Mouse (Mus musculus) thymus, adult 2 months (tissue): ENCODE results near the gene Ccdc188. TPM values are rescaled to one million over a fixed set of nuclear protein-coding genes. Genes with fewer than 3 reads are reported as not detected.

Source experiments
- DNase-seq: peaks from one replicate; pipeline ENCODE4 v3.0.0; 2021
- H3K27ac ChIP-seq: fragments of 200-500 bp; 2 replicates; pipeline ENCODE4 v1.5.1; 2012; ENCODE audit warnings: low read length, control low read depth; ENCODE audit not compliant: control insufficient read depth, insufficient read depth
- H3K27me3 ChIP-seq: fragments of 200-500 bp; 2 replicates; pipeline ENCODE4 v1.6.1; 2012; ENCODE audit warnings: mild to moderate bottlenecking, low read length, moderate library complexity, mixed read lengths; ENCODE audit not compliant: control insufficient read depth, insufficient read depth
- H3K36me3 ChIP-seq: fragments of 200-500 bp; 2 replicates; pipeline ENCODE4 v1.6.1; 2012; ENCODE audit warnings: mild to moderate bottlenecking, low read length, moderate library complexity; ENCODE audit not compliant: control insufficient read depth, insufficient read depth
- H3K4me1 ChIP-seq: fragments of 200-500 bp; replicated peaks from 2 replicates; pipeline ENCODE4 v1.6.1; 2012; ENCODE audit warnings: low read length; ENCODE audit not compliant: control insufficient read depth, insufficient read depth
- H3K4me3 ChIP-seq: fragments of 200-500 bp; 2 replicates; pipeline ENCODE4 v1.5.1; 2012; ENCODE audit warnings: mild to moderate bottlenecking, low read length, control low read depth, moderate library complexity; ENCODE audit not compliant: control insufficient read depth, insufficient read depth
- CTCF ChIP-seq: fragments of 200-500 bp; IDR thresholded peaks from 2 replicates; pipeline ENCODE4 v1.5.1; 2012; ENCODE audit warnings: mild to moderate bottlenecking, control low read depth, low read length, moderate library complexity, borderline replicate concordance; ENCODE audit not compliant: control insufficient read depth, poor library complexity, insufficient read depth; ENCODE audit errors: extremely low read depth
- POLR2A ChIP-seq: fragments of 200-500 bp; IDR thresholded peaks from 2 replicates; pipeline ENCODE4 v1.6.1; 2012; ENCODE audit warnings: mild to moderate bottlenecking, low read length, control low read depth, moderate library complexity; ENCODE audit not compliant: control insufficient read depth, poor library complexity, insufficient read depth; ENCODE audit errors: extremely low read depth
- WGBS: fragments of 180-500 bp; shearing (Covaris S2); methylation state at CpG from one replicate; pipeline ENCODE4 v1.1.7; 2018; 5-methylcytosine and 5-hydroxymethylcytosine counted together
- polyA plus RNA-seq: library from polyadenylated mRNA; depleted of rRNA; stranded (reverse); fragments of >200 nt; gene quantifications from 2 replicates; pipeline ENCODE4 v1.2.3, GENCODE M21; 2012

The Ccdc188 gene
- polyA plus RNA-seq, 1 experiment: 0.08 TPM

DNA sequence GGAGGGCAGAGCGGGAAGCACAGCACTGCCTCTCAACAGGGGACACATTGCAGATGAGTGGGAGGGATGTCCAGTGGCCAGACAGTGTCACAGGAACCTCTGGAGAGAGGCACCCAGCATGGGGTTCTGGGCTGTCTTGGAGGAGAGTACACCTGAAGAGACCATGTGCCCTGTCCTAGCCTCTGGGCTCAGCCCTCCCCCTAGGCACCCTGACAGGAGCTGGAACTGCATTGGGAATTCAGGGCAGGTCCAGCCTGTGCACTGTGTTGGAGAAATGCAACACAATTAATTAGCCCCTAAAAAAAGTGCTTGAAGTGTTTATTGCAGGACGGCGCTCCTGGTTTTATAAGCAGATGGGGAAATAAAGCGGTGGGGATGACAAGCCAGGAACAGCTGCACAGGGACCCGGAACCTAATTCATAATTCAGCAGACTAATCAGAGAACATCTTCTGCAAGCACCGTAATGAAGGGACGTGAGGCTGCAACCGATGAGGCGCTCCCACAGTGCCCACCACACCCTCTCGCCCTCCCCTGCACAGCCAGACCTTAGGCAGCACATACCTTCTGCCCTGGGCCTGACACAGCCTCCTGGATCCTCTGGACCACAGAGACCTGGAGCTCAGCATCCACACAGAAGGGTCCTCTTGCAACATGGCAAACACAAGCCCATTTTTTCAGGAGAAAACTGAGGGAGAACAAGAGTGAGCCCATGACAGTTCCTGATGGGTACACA, 19.1 kb upstream of the Ccdc188 start:
- no peak overlapping the region for H3K27ac ChIP-seq
- H3K36me3 ChIP-seq: no peaks in the 10 kb centered on the region
- no peak for DNase-seq
- TF ChIP-seq CTCF (no peak), POLR2A (no peak)
- no peaks in the 10 kb centered on the region for H3K4me1 ChIP-seq
- H3K4me3 ChIP-seq: no peak overlapping the region
- WGBS: 93% methylated on average over 10 of the region's 10 CpGs
- no peaks in the 10 kb centered on the region for H3K27me3 ChIP-seq

DNA sequence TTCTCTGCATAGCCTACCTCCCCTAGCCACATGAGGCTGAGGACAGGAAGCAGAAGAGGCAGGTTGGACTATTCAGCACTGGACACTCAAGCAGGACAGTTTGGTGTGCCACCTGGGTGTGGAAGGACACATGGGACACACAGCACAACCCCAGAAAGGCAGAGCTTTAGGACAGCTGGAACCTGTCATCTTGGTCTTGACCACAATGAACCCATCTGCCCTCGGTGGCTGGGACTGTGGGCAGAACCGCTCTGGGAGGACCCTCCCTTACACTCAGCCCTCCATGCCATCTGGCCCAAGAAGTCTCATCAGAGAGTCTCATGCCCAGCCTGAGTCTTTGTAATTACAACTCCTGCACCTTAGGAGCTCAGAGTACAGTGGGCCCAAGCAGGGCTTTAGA, 17.6 kb upstream of the Ccdc188 start:
- Histone ChIP-seq H3K4me1 (no peaks in the 10 kb centered on the region), H3K27me3 (no peaks in the 10 kb centered on the region), H3K36me3 (no peaks in the 10 kb centered on the region), H3K4me3 (no peak overlapping the region), H3K27ac (no peak overlapping the region)
- 50% methylated on average over 2 of the region's 2 CpGs for WGBS
- no peak for DNase-seq
- TF ChIP-seq CTCF (no peak), POLR2A (no peak)

DNA sequence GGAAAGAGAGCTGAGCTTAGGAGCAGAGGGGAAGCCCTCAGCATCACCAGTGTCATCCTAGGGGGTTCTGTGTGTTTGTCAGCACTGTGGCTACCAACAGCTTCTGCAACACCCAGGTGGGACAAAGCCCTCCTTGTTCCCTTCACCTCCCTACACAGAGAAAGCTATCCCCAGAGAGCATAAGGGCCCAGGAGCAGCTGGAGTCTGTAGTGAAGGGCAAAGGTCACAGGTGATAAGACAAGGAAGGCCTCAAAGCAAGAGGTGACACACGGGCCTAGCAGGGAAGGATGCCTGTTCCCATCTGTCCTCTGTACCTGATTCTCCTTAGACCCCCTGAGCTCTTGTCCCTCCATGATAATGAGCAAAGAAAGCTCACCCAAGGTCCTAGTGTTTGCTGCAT, 16.1 kb upstream of the Ccdc188 start:
- DNase-seq: no peak
- WGBS: 83% methylated on average over 1 of the region's 1 CpGs
- Histone ChIP-seq H3K27ac (no peak overlapping the region), H3K4me1 (no peaks in the 10 kb centered on the region), H3K27me3 (no peaks in the 10 kb centered on the region), H3K36me3 (no peaks in the 10 kb centered on the region), H3K4me3 (no peak overlapping the region)
- no peak for TF ChIP-seq POLR2A
- no peak for TF ChIP-seq CTCF

DNA sequence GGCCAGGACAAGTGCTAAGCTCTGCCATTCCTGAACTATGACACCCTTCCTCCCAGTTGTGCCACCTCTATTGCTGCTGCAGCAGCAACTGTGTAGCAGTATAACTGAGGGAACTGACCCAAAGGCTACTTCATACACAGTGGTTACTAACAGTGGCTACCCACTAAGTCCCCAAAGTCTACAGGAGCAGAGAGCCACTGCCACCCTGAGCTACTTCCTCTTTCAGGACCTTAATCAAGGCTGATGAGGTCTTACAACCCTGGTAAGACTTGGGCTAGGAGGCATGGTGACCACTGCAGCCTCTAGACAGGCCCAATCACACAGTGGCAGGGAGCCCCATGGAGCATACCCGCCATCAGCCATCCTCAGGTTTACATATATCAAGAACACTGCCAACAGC, 15.6 kb upstream of the Ccdc188 start:
- H3K36me3 ChIP-seq: no peaks in the 10 kb centered on the region
- H3K4me1 ChIP-seq: no peaks in the 10 kb centered on the region
- no peak overlapping the region for H3K4me3 ChIP-seq
- no peak overlapping the region for H3K27ac ChIP-seq
- H3K27me3 ChIP-seq: no peaks in the 10 kb centered on the region
- TF ChIP-seq POLR2A (no peak), CTCF (no peak)
- WGBS: 95% methylated on average over 1 of the region's 1 CpGs
- DNase-seq: no peak

DNA sequence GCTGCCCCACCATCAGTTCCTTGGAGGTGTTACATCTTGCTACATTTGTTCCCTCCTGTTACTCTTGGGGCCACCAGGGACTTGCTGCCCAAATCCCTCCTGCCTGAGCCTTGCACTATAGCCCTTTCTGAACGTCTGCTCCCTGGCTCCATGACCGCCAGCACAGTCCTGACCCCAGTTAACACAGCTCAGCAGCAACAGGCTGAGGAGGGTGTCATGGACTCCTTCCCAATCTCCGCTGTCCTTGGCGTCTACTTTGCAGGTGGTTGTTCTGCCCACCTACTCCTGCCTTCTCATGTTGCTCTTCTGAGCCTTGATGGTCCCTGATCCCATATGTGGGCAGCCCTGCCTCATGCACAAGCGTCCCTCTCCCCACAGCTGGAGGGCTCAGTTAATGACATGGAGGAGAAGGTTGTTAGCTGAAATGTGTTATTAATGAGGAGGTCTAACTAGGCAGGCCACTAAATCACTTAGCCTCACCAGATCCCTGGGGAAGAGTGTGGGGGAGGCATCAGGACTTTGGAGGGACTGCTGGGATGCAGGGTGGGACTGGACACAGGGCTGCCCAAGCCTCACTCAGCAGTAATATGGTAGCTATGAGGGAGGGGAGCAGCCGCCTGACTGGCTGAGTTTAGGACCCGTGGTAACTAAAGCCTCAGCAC, 14.1 kb upstream of the Ccdc188 start:
- WGBS: 91% methylated on average over 7 of the region's 7 CpGs
- no peaks in the 10 kb centered on the region for H3K27me3 ChIP-seq
- no peaks in the 10 kb centered on the region for H3K36me3 ChIP-seq

DNA sequence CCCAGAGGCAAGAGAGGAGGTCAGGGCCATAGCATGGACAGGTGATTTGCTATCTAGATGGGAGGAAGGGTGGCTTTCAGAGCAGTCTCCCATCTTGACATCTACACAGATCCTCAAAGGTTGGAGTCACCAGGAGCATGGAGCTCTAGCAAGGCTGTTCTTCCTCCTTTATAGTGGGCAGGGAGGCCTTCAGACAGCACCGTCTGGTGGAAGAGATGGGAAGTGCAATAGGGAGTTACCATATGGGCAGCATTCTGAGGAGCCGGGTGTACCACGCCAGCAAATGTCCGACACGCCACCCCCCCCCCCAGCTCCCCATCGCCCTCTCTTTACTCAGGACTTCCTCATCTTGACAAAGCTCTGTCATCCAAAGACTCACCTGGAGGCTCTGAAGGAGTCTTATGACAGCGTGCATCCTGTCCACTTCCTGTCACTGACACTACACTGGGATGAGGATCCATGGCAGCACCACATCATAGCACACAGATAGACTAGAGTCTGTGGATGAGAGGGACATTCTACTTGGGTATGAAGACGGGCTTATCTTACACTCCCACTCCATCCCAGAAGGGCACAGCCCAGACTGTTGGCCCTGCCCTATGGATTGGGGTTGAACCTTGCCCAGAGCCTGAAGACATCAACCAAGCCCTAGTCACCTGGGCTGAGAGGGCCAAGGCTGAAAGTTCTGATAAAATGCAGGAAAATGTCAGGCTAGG, 6.8 kb upstream of the Ccdc188 start:
- H3K4me3 ChIP-seq: no peak overlapping the region
- peak; percentile 66 for DNase-seq
- 12% methylated on average over 8 of the region's 8 CpGs for WGBS
- no peaks in the 10 kb centered on the region for H3K36me3 ChIP-seq
- TF ChIP-seq POLR2A (no peak), CTCF (0 out of 2 replicates have a peak, but pooled peaks have one; percentile 19)
- no peaks in the 10 kb centered on the region for H3K4me1 ChIP-seq
- no peaks in the 10 kb centered on the region for H3K27me3 ChIP-seq
- no peak overlapping the region for H3K27ac ChIP-seq

More for the DNA sequence above, 14.1 kb upstream of the Ccdc188 start:
- Histone ChIP-seq H3K27ac (no peak overlapping the region), H3K4me3 (no peak overlapping the region), H3K4me1 (no peaks in the 10 kb centered on the region)
- DNase-seq: no peak
- no peak for TF ChIP-seq CTCF
- no peak for TF ChIP-seq POLR2A
